Mouse (Mus musculus): ENCODE data around the gene Cyp1a2. TPM values are rescaled to one million over a fixed set of nuclear protein-coding genes. Genes with fewer than 3 reads are reported as not detected.
A peak's percentile ranks its signal among the peaks of the same experiment; 100 is the strongest.

The Cyp1a2 gene
- polyA plus RNA-seq, 1 experiment from 2014 or later, result not detected

DNA sequence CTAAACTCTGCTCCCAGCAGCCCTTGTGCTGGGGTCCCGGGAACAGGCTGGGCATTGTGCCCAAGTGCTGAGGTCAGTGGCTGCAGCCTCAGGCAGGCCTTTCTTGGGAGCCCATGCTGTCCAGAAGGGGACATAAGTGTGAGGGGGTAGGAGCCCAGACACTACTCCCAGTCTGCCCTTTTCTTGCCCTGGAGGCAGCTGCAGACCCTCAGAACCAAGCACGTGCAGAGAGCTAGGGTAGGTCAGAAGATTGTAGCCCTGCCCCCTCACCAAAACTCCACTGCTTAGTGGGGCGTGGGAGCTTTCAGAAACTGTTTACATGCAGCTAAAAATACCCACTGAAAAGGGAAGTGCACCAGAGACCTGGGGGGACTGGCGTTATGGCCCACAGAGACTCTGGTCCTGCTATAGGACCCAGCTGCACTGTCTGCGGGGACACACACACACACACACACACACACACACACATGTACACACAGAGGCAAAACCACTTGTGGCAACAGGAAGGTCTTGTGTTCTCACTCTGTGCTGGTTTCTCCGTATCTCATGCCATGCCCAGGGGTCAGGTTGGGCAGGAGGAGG, 45.7 kb downstream of the Cyp1a2 start:
- Histone ChIP-seq H3K9me3 (ENCODE audit: control insufficient read depth, low read length) (no peaks in the 10 kb centered on the region), H3K9ac (no peak overlapping the region), H3K4me2 (replicated peaks) (no peak overlapping the region), H3K36me3 (replicated peaks; ENCODE audit: control insufficient read depth, insufficient read depth) (peaks cover 15% of the 10 kb centered on the region), H3K4me1 (replicated peaks; ENCODE audit: control insufficient read depth, insufficient read depth, low read length) (peaks cover 55% of the 10 kb centered on the region), H3K4me3 (replicated peaks; ENCODE audit: low read length) (no peak overlapping the region), H3K27me3 (ENCODE audit: control insufficient read depth, insufficient read depth, low read length) (no peaks in the 10 kb centered on the region), H3K27ac (peak overlapping the region; percentile 48)
- no peak for ATAC-seq (ENCODE audit: low FRiP score)
- no peak for DNase-seq (ENCODE audit: low spot score)
- 56% methylated on average over 6 of the region's 6 CpGs for WGBS

DNA sequence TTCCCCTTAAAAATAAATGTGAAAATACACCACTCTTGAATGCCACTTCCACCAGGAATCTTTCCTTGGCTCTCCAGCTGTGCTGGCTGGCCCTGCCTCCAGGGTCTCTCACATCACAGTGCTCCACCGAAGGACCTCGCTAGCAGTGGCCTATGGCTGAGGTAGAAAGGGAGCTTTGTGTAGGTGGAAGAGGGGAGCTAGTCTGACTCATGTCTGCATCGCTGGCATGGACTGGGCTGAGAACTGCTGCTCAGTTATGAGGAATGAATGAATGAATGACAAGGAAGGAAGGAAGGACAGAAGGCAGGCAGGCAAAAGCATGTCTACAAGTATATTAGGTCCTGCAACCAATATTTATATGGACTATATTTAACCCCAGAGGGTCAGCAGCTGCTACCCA, 46.2 kb downstream of the Cyp1a2 start:
- no peak overlapping the region for H3K4me2 ChIP-seq (replicated peaks)
- no peaks in the 10 kb centered on the region for H3K9me3 ChIP-seq (ENCODE audit: control insufficient read depth, low read length)
- WGBS, result 80% methylated on average over 3 of the region's 3 CpGs
- no peaks in the 10 kb centered on the region for H3K27me3 ChIP-seq (ENCODE audit: control insufficient read depth, insufficient read depth, low read length)
- no peak overlapping the region for H3K9ac ChIP-seq
- DNase-seq (ENCODE audit: low spot score), result no peak
- peak overlapping the region; percentile 1; the same call in 1 of the 2 replicates for H3K27ac ChIP-seq
- no peak for ATAC-seq (ENCODE audit: low FRiP score)
- no peak overlapping the region for H3K4me3 ChIP-seq (replicated peaks; ENCODE audit: low read length)
- H3K36me3 ChIP-seq (replicated peaks; ENCODE audit: control insufficient read depth, insufficient read depth), result peaks cover 13% of the 10 kb centered on the region
- H3K4me1 ChIP-seq (replicated peaks; ENCODE audit: control insufficient read depth, insufficient read depth, low read length), result peaks cover 50% of the 10 kb centered on the region

DNA sequence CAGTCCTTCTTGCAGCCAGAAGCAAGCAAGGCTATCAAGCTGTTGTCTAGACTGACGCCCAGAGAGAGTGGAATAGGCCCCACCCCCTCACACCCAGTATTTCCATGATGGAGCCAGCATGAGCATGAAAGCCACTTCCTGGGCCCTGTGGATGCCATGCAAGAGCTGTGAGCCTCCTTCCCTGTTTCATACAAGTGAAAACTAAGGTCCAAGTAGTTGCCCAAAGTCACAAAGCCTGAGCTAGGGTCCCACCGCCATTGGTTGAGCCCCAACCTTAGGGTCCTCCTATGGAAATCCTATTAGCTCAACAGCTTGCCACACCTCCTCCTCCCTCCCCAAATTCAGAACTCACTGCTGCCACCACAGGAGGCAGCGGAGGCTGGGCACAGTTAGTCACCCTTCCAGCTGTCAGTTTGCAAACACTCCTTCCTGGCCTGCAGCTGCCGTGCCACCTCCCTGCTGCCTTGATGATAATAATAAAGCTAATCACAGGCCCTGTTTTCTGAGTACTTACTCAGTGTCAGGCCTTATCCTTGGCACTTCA, 50.0 kb downstream of the Cyp1a2 start:
- H3K36me3 ChIP-seq (replicated peaks; ENCODE audit: control insufficient read depth, insufficient read depth), result peaks cover 33% of the 10 kb centered on the region
- H3K27me3 ChIP-seq (ENCODE audit: control insufficient read depth, insufficient read depth, low read length), result no peaks in the 10 kb centered on the region
- ATAC-seq (ENCODE audit: low FRiP score) (no peak), DNase-seq (ENCODE audit: low spot score) (no peak)
- no peaks in the 10 kb centered on the region for H3K9me3 ChIP-seq (ENCODE audit: control insufficient read depth, low read length)
- peaks cover 12% of the 10 kb centered on the region for H3K4me1 ChIP-seq (replicated peaks; ENCODE audit: control insufficient read depth, insufficient read depth, low read length)
- no peak overlapping the region for H3K4me3 ChIP-seq (replicated peaks; ENCODE audit: low read length)
- no peak overlapping the region for H3K9ac ChIP-seq
- 52% methylated on average over 4 of the region's 4 CpGs for WGBS
- H3K27ac ChIP-seq, result no peak overlapping the region
- no peak overlapping the region for H3K4me2 ChIP-seq (replicated peaks)

DNA sequence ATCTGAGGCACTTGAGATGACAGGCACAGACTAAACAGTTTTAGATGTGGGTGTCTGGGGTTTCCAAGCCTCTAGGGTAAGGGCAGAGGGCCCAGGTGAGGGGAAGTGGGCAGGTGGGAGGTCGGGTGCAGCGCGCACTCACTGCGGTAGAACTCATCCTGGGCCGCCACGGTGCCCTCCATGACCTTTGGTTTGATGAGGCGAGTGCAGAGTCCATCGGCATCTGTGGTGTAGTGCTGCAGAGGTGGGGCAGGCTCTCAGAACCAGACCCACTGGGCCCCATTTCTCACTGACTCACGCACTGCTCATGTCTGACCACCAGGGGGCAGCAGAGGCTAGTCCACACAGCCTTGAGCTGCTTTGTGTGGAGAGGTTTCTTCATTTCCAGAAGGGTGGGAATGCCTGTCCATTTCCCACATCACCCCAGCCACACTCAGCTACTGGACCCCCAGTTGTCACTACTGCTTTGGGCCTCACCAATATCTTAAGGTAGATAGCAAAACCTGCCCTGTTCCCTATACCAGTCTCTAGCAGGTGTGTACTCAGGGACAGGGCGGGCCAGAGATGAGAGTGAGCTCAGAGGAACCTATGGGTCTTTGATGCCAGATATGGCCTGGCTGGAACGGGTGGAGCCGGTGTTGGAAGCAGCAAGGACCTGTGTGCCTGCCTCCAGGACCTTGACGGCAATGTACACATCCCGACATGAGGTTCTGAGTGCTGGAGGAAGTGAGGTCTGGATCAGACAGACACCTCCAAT, 54.2 kb downstream of the Cyp1a2 start:
- DNase-seq (ENCODE audit: low spot score) (peak; percentile 84), ATAC-seq (ENCODE audit: low FRiP score) (peak; percentile 67; the same call in 1 of the 2 replicates)
- Histone ChIP-seq H3K4me2 (replicated peaks) (no peak overlapping the region), H3K9me3 (ENCODE audit: control insufficient read depth, low read length) (no peaks in the 10 kb centered on the region), H3K27me3 (ENCODE audit: control insufficient read depth, insufficient read depth, low read length) (no peaks in the 10 kb centered on the region), H3K4me3 (replicated peaks; ENCODE audit: low read length) (no peak overlapping the region), H3K36me3 (replicated peaks; ENCODE audit: control insufficient read depth, insufficient read depth) (peaks cover 75% of the 10 kb centered on the region), H3K4me1 (replicated peaks; ENCODE audit: control insufficient read depth, insufficient read depth, low read length) (no peaks in the 10 kb centered on the region), H3K27ac (peak overlapping the region; percentile 47; the same call in 1 of the 2 replicates), H3K9ac (no peak overlapping the region)
- 73% methylated on average over 14 of the region's 14 CpGs for WGBS

DNA sequence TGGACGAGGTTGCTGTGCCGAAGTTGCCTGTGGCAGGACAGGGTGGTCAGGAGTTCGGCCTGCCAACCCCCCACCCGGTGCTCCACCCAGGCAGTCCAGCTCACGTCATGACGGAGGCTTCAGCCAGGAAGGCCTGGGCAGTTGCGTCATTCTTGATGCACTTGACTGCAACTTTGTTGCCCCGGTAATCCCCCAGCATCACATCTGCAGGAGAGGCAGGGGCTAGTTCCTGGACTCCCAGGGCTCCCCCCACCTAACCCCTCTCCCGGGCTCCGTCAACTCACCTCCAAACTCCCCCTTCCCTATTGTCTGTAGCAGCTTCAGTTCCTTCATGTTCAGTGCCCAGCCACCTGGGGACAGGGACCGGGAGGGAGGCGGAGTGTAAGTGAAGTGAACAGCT, 54.8 kb downstream of the Cyp1a2 start:
- Histone ChIP-seq H3K9me3 (ENCODE audit: control insufficient read depth, low read length) (no peaks in the 10 kb centered on the region), H3K4me2 (replicated peaks) (no peak overlapping the region), H3K4me1 (replicated peaks; ENCODE audit: control insufficient read depth, insufficient read depth, low read length) (no peaks in the 10 kb centered on the region), H3K4me3 (replicated peaks; ENCODE audit: low read length) (no peak overlapping the region), H3K36me3 (replicated peaks; ENCODE audit: control insufficient read depth, insufficient read depth) (peaks cover 80% of the 10 kb centered on the region), H3K9ac (no peak overlapping the region), H3K27ac (no peak overlapping the region), H3K27me3 (ENCODE audit: control insufficient read depth, insufficient read depth, low read length) (no peaks in the 10 kb centered on the region)
- ATAC-seq (ENCODE audit: low FRiP score), result no peak
- DNase-seq (ENCODE audit: low spot score), result no peak
- WGBS, result 95% methylated on average over 12 of the region's 12 CpGs

DNA sequence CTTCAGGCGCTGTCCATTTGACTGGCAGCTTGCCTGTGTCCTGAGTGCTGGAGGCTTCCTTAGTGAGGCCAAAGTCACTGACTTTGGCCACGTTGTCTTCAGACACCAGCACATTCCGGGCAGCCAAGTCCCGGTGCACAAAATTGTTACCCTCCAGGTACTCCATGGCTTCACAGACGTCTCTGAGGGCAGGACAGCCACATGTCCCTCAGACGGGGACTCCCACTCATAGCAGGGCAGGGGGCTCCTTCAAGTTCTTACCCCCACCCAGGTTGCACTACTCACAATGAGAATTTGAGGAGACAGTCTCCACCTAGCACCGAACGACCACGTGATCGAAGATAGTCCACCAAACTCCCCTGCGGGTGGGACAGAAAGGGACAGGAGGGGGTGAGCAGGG, 55.6 kb downstream of the Cyp1a2 start:
- WGBS, result 95% methylated on average over 11 of the region's 11 CpGs
- no peaks in the 10 kb centered on the region for H3K27me3 ChIP-seq (ENCODE audit: control insufficient read depth, insufficient read depth, low read length)

DNA sequence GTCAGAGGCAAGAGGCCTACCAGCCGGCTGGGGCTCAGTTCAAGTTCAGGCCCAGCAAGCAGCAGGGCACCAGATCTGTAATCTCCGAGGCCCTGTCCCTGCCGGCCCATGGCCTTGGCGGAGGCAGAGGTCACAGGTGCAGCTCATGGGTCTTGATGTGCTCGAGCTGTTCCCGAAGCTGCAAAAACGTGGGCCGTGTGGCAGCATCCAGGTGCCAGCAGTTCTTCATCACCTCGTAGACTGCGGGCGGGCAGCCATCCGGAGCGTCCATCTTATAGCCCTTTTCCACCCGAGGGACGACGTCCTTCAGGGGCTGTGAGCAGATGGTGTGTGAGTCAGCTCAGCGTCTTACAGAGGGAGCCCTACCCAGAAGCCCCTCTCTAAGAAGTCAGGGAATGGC, 56.3 kb downstream of the Cyp1a2 start:
- no peak overlapping the region for H3K9ac ChIP-seq
- ATAC-seq (ENCODE audit: low FRiP score) (no peak), DNase-seq (ENCODE audit: low spot score) (no peak)
- no peak overlapping the region for H3K27ac ChIP-seq
- H3K27me3 ChIP-seq (ENCODE audit: control insufficient read depth, insufficient read depth, low read length), result no peaks in the 10 kb centered on the region
- peaks cover 77% of the 10 kb centered on the region for H3K36me3 ChIP-seq (replicated peaks; ENCODE audit: control insufficient read depth, insufficient read depth)
- no peaks in the 10 kb centered on the region for H3K9me3 ChIP-seq (ENCODE audit: control insufficient read depth, low read length)
- no peaks in the 10 kb centered on the region for H3K4me1 ChIP-seq (replicated peaks; ENCODE audit: control insufficient read depth, insufficient read depth, low read length)
- H3K4me3 ChIP-seq (replicated peaks; ENCODE audit: low read length), result no peak overlapping the region
- no peak overlapping the region for H3K4me2 ChIP-seq (replicated peaks)
- WGBS, result 91% methylated on average over 17 of the region's 17 CpGs

More for the DNA sequence above, 55.6 kb downstream of the Cyp1a2 start:
- no peaks in the 10 kb centered on the region for H3K9me3 ChIP-seq (ENCODE audit: control insufficient read depth, low read length)
- H3K4me1 ChIP-seq (replicated peaks; ENCODE audit: control insufficient read depth, insufficient read depth, low read length), result no peaks in the 10 kb centered on the region
- no peak overlapping the region for H3K4me2 ChIP-seq (replicated peaks)
- H3K4me3 ChIP-seq (replicated peaks; ENCODE audit: low read length), result no peak overlapping the region
- H3K27ac ChIP-seq, result no peak overlapping the region
- ATAC-seq (ENCODE audit: low FRiP score) (no peak), DNase-seq (ENCODE audit: low spot score) (no peak)
- no peak overlapping the region for H3K9ac ChIP-seq
- H3K36me3 ChIP-seq (replicated peaks; ENCODE audit: control insufficient read depth, insufficient read depth), result peaks cover 77% of the 10 kb centered on the region

Other genes with a start within 250 kb of the Cyp1a2 start
- gene Ppcdc, start 243.6 kb downstream of the Cyp1a2 start, polyA plus RNA-seq (2014; fragmentation: Nextera tagmentation; extraction: Ambion mirVana), result 19.8 and 21.9 TPM in 2 replicates
- gene Scamp5, start 215.6 kb downstream of the Cyp1a2 start, polyA plus RNA-seq (2014; fragmentation: Nextera tagmentation; extraction: Ambion mirVana), result 90.0 and 108 TPM in 2 replicates
- gene Rpp25, start 179.7 kb downstream of the Cyp1a2 start, polyA plus RNA-seq (2014; fragmentation: Nextera tagmentation; extraction: Ambion mirVana), result 17.0 and 19.7 TPM in 2 replicates
- gene Cox5a, start 162.4 kb downstream of the Cyp1a2 start, polyA plus RNA-seq (2014; fragmentation: Nextera tagmentation; extraction: Ambion mirVana), result 956 and 1,017 TPM in 2 replicates
- gene Fam219b, start 146.2 kb downstream of the Cyp1a2 start, polyA plus RNA-seq (2014; fragmentation: Nextera tagmentation; extraction: Ambion mirVana), result 21.2 and 23.1 TPM in 2 replicates
- 54.7 and 60.0 TPM in 2 replicates for gene Mpi, start 130.9 kb downstream of the Cyp1a2 start, polyA plus RNA-seq (2014; fragmentation: Nextera tagmentation; extraction: Ambion mirVana)
- 44.0 and 45.0 TPM in 2 replicates for gene Scamp2, start 122.8 kb downstream of the Cyp1a2 start, polyA plus RNA-seq (2014; fragmentation: Nextera tagmentation; extraction: Ambion mirVana)
- 18.7 and 19.4 TPM in 2 replicates for gene Ulk3, start 94.3 kb downstream of the Cyp1a2 start, polyA plus RNA-seq (2014; fragmentation: Nextera tagmentation; extraction: Ambion mirVana)
- 0.51 TPM in 1 of 2 replicates, not detected in the other for gene Cplx3, start 77.4 kb downstream of the Cyp1a2 start, polyA plus RNA-seq (2014; fragmentation: Nextera tagmentation; extraction: Ambion mirVana)
- not detected in 2 replicates for gene Lman1l, start 62.9 kb downstream of the Cyp1a2 start, polyA plus RNA-seq (2014; fragmentation: Nextera tagmentation; extraction: Ambion mirVana)
- gene Csk, start 30.1 kb downstream of the Cyp1a2 start, polyA plus RNA-seq (2014; fragmentation: Nextera tagmentation; extraction: Ambion mirVana), result 41.0 and 43.1 TPM in 2 replicates
- 0.10 and 0.24 TPM in 2 replicates for gene Cyp1a1, start 4.2 kb upstream of the Cyp1a2 start, polyA plus RNA-seq (2014; fragmentation: Nextera tagmentation; extraction: Ambion mirVana)
- 22.1 and 23.5 TPM in 2 replicates for gene Edc3, start 24.8 kb upstream of the Cyp1a2 start, polyA plus RNA-seq (2014; fragmentation: Nextera tagmentation; extraction: Ambion mirVana)
- 55.8 and 65.2 TPM in 2 replicates for gene Clk3, start 82.2 kb upstream of the Cyp1a2 start, polyA plus RNA-seq (2014; fragmentation: Nextera tagmentation; extraction: Ambion mirVana)
- gene Arid3b, start 153.1 kb upstream of the Cyp1a2 start, polyA plus RNA-seq (2014; fragmentation: Nextera tagmentation; extraction: Ambion mirVana), result 6.6 and 8.1 TPM in 2 replicates
- gene Ubl7, start 227.3 kb upstream of the Cyp1a2 start, polyA plus RNA-seq (2014; fragmentation: Nextera tagmentation; extraction: Ambion mirVana), result 151 and 160 TPM in 2 replicates